Mouse (Mus musculus) mammary gland, adult 2 months (tissue): ENCODE results near the gene Speer2. TPM values are rescaled to one million over a fixed set of nuclear protein-coding genes. Genes with fewer than 3 reads are reported as not detected.

Source experiments
- polyA plus RNA-seq: library from polyadenylated mRNA; depleted of rRNA; stranded (reverse); fragments of >200 nt; gene quantifications from 2 replicates; pipeline ENCODE4 v1.2.3, GENCODE M21; 2012; ENCODE audit warnings: low replicate concordance; rRNA removed

Speer2 gene
- not detected in 2 replicates for polyA plus RNA-seq

GRCm38 (mm10) chr16:69863644-69864043 lies at the start of gene Speer2:
Gene Speer2 (minus strand): TSS chr16:69863744.

